Mouse (Mus musculus) kidney, postnatal 4 days (tissue): Measurements from ENCODE around the gene Stk10.

Source experiments
- DNase-seq, 2 experiments: peaks; one replicate each; pipeline ENCODE4 v3.0.0; 2021; ENCODE audit warnings: mixed read lengths in 2 of 2

Gene Stk10

DNA sequence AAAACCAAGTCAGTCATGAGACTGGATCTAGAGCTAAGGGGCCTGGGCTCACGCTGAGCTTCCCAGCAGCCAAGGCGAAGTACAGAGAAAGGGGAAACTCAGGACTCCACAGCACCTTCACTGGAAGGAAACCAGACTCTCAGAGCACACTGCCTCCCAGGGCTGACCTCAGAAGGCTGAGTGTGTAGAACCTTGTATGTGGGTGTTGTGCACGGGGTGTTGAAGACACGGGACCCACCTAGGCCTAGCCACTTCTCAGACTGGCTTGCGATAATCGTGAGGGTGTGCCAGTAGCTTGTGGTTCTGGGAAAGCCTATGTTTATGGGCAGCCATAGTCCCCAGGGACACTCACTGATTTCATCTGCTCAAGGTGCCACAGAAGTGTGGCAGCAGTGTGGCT is 38.0 kb downstream of the Stk10 start:
- DNase-seq: no peak

GRCm38 (mm10) chr11:32573669-32574068 is 40.6 kb downstream of the Stk10 start:
- no peak for DNase-seq

DNA sequence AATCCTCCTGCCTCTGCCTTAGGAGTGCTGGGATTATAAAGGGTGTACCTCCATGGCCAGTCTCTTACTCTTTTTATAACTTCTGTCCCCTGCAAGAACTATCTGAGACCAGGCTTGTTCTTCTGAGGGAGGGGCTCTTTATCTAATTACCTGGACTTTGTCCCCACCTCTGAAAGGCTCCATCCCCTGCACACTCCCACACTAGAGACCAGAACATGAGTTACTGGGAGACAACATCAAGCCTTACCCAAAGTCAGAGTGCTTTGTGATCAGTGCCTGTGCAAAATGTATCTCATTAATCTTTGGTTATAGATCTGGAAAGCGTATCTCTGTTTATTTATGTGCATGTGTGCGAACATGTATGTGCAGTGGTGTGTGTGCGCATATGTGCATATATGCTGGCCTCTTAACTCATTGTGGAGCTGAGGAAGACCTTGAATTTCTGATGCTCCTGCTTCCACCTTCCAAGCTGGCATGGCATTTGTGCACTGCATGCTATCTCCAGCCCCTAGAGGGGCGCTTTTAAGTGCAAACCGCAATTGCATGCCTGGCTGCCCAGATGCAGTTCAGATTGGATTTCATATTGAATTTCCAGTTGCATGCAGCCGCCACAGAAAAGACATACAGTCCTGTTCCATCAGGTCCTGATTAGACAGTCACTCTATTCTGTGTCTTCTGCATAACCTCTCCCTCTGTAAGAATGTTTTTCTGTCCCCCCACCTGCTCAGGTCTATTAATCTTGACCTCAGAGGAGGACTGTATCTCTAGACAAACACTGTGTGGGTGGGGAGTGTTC is 43.1 kb downstream of the Stk10 start:
- DNase-seq: no peak

DNA sequence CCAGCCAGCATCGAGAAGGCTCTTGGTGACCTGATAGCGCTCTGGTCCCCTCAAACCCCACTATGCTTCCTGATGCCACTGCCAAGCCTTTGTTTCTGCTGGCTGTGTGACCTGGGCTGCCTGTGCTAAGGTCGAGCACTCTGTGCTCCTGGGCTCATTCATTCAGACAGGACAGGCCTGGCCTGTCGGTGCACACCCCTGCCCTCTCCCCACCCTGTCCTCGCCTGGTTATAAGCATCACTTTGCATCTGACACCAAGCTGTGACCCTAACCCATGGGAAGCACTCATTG is 43.6 kb downstream of the Stk10 start:
- no peak for DNase-seq

DNA sequence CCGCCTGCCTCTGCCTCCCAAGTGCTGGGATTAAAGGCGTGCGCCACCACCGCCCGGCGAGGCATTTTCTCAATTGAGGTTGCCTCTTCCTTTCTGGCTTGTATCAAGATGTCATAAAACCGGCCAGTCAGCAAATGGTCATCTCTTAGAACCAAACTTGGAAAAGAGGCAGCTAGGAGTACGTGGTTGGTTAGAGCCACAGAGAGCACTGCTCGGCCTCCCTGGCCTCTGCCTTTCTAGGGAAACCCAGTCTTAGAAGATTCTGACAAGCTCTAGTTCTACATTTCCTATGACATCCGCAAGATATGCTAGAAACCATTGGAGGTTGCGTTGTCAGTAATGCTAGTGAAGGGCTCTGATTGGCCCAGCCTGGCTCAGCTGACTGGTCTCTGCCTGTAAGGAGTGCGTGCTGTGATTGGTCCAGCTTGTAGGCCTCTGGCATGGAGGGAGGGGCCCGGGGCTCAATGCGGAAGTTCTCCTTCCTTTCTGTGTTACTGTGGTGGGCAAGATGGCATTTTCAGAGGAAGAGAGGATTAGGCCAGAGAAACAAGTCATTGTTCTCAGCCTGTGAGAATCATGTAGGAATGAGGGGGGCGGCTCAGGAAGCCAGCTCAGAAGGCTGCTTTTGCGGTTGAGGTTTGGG is 47.3 kb downstream of the Stk10 start:
- DNase-seq: peak; percentile 41 to 69

GRCm38 (mm10) chr11:32581031-32581430 is 47.9 kb downstream of the Stk10 start:
- DNase-seq: no peak

GRCm38 (mm10) chr11:32582813-32583212 is 49.7 kb downstream of the Stk10 start:
- no peak for DNase-seq

- no peak for DNase-seq
Measured at GRCm38 (mm10) chr11:32585996-32586395, 52.9 kb downstream of the Stk10 start.

DNA sequence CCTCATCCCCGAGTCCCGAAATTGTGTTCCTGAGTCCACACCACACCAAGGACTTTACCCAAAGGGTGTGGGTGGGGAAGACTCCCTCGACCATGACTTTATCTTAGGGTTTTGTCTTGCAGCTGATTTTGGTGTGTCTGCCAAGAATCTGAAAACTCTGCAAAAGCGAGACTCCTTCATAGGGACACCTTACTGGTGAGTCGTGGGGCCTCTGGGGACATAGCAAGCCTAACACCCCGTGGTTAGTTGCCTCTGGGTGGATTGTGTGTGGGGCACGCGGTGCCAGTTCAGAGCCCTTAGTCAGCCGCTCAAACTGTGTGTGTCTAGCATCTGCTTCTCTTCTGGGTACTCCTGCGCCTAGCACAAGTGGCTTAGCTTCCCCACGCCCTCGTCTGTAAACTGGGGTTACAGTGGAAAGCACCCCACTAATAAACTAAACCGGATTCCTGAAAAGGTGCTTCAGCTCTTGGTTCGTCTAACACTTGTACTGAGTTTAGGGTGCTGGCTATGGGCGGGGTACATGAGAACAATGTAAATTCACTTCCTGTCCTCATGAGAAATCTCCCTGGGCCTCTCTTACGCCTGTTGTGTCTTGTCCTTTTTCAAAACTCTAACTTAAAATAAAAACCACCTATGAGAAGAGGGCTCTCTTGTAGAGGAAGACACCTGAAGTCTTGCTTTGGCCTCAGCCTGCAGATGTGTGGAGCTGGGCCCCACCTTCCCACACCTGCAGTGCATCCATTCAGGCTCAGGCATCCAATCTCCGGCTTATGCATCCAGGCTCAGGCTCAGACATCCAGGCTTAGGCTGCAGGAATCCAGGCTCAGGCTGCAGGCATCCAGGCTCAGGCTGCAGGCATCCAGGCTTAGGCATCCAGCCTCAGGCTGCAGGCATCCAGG is 54.3 kb downstream of the Stk10 start:
- no peak for DNase-seq

GRCm38 (mm10) chr11:32588090-32588891 is 55.2 kb downstream of the Stk10 start:
- DNase-seq: peak; percentile 91

GRCm38 (mm10) chr11:32588892-32589172 is 55.7 kb downstream of the Stk10 start:
- DNase-seq: no peak

- DNase-seq: no peak
Measured at GRCm38 (mm10) chr11:32589201-32589600, 56.1 kb downstream of the Stk10 start.

- DNase-seq: no peak
Measured at GRCm38 (mm10) chr11:32589791-32590190, 56.7 kb downstream of the Stk10 start.

- no peak for DNase-seq
Measured at GRCm38 (mm10) chr11:32590205-32590604, 57.1 kb downstream of the Stk10 start.

- peak; percentile 35 to 37 for DNase-seq
Measured at GRCm38 (mm10) chr11:32591921-32592850, 59.1 kb downstream of the Stk10 start.

DNA sequence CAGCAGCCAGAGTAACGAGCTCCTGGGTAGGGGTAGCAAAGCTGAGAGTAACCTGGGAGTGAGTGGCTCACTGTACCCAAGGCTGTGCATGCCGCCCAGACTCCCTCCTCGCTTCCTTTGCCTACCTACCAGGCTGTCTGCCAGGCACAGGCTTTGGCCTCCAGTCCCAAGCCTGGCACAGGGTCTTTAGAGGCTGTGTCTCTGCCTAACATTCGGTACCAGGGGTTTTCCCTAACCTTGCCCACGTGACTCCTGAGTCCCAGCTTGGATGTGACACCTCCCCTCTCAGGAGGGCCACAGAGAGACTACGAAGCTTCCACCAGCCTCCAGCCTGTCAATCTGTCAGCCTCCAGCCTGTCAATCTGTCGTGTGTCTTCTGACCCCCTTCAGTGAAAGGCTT is 60.0 kb downstream of the Stk10 start:
- DNase-seq: no peak

DNA sequence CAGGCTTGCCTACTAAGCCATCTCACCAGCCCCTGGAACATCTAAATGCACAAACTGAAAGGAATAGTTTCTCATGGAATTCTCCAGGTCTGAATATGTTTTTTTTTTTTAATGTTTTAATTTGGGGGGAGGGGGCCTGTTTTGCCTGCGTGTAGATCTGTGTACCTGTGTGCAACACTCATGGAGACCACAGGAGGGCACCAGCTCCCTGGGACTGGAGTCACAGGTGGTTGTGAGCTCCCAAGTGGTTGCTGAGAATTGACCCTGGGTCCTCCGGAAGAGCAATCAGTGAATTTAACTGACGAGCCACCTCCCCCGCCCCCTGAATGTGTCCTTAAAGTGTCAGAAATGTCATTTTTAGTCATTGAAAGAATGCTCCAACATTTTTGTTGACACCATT is 61.0 kb downstream of the Stk10 start:
- DNase-seq: no peak

DNA sequence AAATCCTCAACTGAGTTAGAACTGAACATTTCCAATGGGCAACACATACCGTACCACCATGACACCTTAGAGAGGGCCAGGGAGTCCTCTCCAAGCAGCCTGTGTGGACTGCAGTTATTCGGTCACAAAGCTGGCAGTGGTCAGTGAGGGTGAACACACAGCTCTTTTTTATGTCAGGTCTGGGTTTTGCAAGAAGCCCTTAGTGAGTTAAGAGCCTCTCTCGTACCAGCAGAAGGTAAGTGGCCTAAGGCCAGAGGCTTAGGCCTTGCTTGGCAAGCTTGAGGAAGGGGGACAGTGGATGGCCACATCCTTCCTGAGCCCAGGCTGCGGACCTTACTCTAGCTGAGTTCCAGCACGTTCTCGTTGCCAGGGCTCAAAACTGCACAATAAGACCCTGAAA is 67.3 kb downstream of the Stk10 start:
- no peak for DNase-seq

GRCm38 (mm10) chr11:32601528-32602323 is 68.6 kb downstream of the Stk10 start:
- peak; percentile 71 to 76 for DNase-seq

DNA sequence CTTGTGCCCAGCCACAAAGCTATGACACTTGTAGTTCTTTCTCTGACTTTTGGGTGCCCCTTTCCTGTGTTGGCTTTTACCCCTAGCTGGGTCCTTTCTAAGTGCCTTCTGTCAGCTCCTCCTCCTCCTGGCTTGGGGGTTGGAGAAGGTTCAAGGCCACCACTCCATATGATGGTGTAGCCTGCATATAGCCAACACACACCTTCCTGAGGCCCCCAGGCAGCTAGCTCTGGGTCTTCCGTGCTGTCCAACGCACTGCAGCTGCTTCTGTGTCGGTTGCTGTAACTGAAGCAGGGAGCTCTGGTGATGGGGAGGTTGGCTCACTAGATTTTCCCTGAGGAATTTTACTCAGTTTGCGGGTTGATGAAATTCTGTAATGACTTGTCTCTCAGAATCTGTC is 71.6 kb downstream of the Stk10 start:
- no peak for DNase-seq
